Mouse (Mus musculus) left cerebral cortex, postnatal 4 days (tissue): Measurements from ENCODE around the gene Pdzrn3. TPM values are rescaled to one million over a fixed set of nuclear protein-coding genes. Genes with fewer than 3 reads are reported as not detected.
A peak's percentile ranks its signal among the peaks of the same experiment; 100 is the strongest.

Experiments used
- DNase-seq: peaks from one replicate; pipeline ENCODE4 v3.0.0-alpha.2; 2022
- intact Hi-C: fragments of 180-260 bp; cut with DNase I; formaldehyde crosslinking; loops from one replicate; pipeline ENCODE4 v1.15.1; 2025
- total RNA-seq, 2 experiments: library from RNA; stranded (reverse); gene quantifications; 2 replicates each; pipeline ENCODE4 v1.2.3; 2021

Pdzrn3 gene
- total RNA-seq, result 10 to 100 TPM; 42.6 to 47.1 TPM

GRCm38 (mm10) chr6:101377167-101377934 is at the start of gene Pdzrn3:
Gene Pdzrn3, minus strand, starts transcription at chr6:101377897.
- DNase-seq, result peak; percentile 39
- intact Hi-C loops, result loop anchor here (10.0 kb wide), 3 partner anchors 157 to 493 kb away; no protein-coding TSS in a partner anchor

DNA sequence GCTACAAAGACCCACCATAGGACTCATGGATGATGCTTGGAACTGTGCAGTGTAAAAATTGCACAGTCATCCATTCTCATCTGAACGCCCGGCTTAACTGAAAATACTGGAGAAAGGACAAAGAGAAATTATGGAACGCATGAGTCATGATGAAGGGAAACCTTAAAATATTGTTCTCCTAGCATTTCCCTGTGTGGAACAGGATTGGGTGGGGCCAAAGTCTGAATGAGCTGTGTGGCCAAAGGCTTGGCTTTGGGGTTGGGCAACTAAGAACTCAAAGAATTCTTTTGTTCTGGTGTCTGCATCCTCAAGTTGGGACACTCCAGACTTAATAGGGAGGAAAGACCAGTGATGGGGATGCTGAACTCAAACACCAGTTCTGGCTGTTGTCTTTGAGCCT is 49.6 kb upstream of the Pdzrn3 start:
- intact Hi-C loops, result no loop called here
- no peak for DNase-seq

- DNase-seq, result no peak
- intact Hi-C loops, result no loop called here
Observed at GRCm38 (mm10) chr6:101426301-101426700, 48.6 kb upstream of the Pdzrn3 start.

- no peak for DNase-seq
Observed at GRCm38 (mm10) chr6:101422084-101422954, 44.6 kb upstream of the Pdzrn3 start.

DNA sequence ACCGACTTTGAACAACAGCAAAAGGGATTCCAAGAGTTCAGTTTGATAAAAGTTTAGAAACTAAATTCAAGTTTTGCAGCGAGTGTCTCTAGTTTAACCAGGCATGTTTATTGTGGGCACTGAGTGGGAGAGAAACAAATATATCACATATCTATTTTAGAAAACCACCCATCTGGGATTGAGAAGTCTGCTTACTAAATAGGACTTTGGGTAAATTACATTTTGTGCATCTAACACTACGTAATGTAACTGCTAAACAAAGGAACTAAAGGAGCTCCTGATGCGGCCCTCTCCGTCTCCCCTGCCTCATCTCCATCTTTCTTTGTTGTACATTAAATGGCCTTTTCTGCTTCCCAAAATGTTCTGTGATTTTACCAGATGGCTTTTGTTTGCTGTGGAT is 40.5 kb upstream of the Pdzrn3 start:
- intact Hi-C loops, result no loop called here
- no peak for DNase-seq

More at GRCm38 (mm10) chr6:101422084-101422954, 44.6 kb upstream of the Pdzrn3 start:
- intact Hi-C loops, result no loop called here

GRCm38 (mm10) chr6:101411701-101412100 is 34.0 kb upstream of the Pdzrn3 start:
- intact Hi-C loops, result no loop called here
- no peak for DNase-seq

DNA sequence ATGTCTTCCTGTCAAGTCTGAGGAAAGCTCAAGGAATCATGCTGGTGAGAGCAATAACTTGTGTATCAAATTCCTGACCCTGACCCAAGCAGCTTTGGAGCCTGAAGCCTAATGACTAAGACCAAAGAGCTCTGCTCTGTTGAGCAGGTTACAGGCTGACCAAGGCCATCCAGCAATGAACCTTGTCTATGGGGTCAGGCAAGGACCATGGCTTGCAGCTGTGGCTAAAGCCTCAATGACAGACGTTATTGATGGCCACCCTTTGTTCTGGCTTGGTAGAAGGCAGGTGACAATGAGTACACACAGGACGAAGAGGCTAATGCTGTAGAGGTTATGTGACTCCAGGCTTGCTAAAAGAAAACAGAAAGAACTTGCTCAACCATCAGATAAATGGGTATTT is 33.4 kb upstream of the Pdzrn3 start:
- DNase-seq, result no peak
- intact Hi-C loops, result no loop called here

DNA sequence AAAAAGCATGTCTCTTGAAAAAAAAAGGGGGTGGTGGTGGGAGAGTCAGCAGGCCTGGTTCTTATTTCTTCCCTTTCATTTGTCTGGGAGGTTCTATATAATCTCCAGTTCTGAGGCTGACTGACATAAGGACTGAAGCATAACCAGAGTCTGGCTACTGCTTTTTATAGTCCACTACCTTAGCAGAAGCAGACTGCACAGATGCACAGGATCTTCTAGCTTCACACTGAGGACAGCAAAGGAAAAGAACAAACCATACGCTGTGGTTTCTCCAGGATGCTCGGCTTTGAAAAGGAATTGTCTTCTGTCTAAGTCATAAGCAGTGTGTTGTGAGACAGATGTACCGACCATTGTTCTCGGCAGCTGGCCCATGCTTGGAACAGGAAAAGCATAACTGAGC is 19.0 kb upstream of the Pdzrn3 start:
- no peak for DNase-seq
- intact Hi-C loops, result no loop called here

DNA sequence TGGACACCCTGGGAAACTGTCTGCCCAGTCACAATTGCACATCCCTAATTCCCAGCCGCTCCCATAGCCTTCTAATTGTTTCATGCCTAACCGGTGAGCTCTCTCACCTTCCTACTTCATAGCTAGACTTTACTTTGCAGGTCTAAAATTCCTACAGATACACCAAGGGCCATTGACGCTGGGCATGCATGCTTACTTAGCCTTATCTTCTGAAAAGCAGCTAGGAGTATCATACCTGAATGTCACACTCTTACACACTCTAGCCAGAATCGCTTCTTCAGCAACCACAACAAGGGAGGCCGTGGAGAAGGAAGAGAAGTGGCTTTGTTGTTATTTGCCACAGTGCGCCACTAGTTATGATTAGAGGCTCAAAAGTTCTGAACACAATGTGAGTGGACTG is 18.2 kb upstream of the Pdzrn3 start:
- no peak for DNase-seq
- intact Hi-C loops, result no loop called here

DNA sequence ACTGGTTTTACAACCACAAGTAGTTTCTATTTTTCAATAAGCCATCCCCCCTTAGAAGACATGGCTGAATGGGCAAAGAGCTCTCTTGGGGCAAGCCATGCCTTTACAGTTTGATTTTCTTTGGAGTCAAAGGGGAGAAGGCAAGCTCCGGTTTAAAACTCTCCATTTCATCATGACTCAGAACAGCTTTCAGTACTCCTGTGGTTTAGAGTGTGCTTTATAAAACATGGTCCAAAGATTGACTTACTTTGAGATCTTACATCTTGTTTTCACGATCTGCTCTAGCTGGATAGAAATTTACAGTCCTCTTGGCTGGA is 15.1 kb upstream of the Pdzrn3 start:
- DNase-seq, result no peak
- intact Hi-C loops, result no loop called here

DNA sequence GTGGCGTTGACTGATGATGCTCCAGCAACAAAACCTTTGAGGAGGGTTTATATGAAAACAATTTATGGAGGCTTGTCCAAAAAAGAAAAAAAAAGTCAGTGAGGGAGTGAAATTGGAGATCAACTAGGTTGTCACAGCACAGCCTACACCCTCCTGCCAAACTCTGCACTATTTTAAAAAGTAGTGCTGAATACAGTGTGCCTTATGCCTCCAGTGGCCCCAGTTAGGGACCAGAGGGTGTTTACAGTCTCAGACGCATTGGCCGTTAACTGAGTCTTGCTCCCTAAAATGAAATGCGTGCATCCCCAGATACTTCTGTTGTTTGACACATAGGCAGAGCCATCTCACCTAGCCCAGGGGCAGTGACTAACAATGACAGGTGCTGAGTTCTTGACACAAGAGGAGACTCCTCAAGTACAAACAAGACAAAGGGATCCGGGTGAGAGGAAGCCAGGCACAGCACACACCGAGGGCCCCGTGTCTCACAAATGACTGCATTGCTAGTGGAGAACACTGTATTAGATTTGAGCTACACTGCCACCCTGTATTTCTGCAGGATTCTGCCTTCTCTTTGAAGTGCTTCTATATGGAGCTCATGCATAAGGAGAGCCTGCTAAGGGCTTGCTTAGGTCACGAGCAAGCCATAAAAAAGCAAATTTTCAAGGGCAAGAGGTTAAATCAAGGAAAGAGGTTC is 14.6 kb upstream of the Pdzrn3 start:
- intact Hi-C loops, result no loop called here
- DNase-seq, result no peak

DNA sequence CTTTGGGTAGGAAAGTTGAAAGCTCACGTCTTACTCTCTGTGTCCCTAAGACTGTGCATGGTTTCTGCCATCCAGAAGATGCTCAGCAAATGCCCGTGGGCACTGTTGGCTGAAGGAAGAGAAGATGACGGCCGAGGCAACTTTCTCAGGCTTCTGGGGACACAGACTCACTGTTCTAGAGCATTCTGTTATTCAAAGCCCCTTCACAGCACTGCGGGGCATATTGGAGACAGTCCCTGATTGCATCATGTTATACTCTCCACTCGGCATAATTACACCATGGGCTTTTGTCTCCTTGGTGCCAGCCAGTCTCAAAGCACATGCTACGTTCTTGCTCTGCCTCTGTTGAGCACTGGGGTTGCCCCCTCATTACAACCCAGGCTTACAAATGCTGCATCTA is 7.8 kb upstream of the Pdzrn3 start:
- DNase-seq, result peak; percentile 51
- intact Hi-C loops, result no loop called here

DNA sequence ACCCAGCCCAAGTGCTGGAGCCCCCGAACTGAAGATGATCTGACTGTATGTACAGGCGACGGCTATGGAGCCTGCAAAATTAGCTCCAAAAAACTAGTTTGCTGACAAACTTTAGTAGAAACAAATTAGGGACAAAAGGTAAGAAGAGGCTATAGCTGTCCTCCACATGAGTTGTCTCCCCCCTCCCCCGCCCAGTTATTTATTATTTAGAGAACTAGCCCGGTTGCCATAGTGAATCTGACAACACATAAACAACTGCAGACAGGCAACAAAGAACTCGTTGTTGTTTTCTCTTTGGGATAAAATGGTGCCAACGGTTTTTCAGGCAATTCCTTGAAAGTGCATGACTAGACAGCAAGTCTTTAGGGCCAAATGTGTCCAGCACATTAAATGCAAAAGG is 7.3 kb upstream of the Pdzrn3 start:
- intact Hi-C loops, result no loop called here
- peak; percentile 14 for DNase-seq

- no peak for DNase-seq
- intact Hi-C loops, result no loop called here
Observed at GRCm38 (mm10) chr6:101384476-101384875, 6.8 kb upstream of the Pdzrn3 start.

- no peak for DNase-seq
- intact Hi-C loops, result no loop called here
Observed at GRCm38 (mm10) chr6:101382891-101383290, 5.2 kb upstream of the Pdzrn3 start.

DNA sequence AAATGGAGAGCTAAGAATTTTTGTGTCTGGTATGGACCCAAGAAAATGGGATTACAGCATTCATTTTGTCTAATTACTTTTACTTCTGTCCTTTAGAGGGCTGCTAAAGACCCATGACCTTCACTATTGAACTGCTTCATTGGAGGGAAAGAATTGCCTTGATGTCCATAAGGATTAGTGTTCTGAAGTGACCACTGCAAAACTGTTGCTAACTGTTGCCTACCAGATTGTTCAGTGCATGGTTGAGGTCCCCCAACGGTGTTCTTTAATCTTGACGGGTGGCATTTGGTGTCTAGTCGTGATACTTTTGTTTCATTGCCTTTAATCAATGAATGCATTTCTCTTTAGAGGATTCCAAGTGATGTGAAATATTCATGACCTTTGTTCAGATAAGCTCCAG is 1.8 kb upstream of the Pdzrn3 start:
- no peak for DNase-seq
- intact Hi-C loops, result loop anchor here (10.0 kb wide), 3 partner anchors 155 to 495 kb away; no protein-coding TSS in a partner anchor

DNA sequence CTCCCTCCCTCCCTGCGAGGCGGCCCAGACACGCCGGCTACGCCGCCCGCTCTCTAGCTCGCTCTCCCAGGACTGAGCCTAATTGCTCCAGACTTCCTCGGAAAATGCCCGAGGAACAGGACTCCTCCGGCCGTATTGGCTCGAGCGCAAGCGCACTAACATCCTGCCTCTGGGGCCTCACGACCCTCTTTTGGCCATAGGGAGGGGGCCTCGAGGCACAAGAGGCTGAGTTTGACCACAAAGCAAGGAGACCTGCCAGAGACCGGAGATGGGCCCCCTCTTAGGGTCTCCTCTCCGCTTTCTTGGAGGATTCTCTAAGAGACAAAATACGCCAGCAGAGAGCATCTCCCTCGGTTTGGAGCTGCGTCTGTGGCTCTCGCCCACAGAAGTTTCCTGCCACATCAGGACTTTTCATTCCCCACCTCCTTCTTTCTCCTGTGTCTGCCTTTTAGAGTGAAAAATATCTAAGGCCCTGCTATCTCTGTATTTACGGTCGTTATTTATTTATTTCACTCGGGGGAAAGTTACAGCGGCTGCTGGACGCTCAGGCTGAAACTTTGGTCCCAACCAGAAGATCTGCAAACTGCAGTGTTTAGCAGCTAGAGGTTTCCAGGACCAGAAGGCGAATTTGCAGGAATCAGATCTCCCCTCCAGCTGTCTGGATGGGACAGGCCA is 375 bp upstream of the Pdzrn3 start:
- DNase-seq, result peak; percentile 64

DNA sequence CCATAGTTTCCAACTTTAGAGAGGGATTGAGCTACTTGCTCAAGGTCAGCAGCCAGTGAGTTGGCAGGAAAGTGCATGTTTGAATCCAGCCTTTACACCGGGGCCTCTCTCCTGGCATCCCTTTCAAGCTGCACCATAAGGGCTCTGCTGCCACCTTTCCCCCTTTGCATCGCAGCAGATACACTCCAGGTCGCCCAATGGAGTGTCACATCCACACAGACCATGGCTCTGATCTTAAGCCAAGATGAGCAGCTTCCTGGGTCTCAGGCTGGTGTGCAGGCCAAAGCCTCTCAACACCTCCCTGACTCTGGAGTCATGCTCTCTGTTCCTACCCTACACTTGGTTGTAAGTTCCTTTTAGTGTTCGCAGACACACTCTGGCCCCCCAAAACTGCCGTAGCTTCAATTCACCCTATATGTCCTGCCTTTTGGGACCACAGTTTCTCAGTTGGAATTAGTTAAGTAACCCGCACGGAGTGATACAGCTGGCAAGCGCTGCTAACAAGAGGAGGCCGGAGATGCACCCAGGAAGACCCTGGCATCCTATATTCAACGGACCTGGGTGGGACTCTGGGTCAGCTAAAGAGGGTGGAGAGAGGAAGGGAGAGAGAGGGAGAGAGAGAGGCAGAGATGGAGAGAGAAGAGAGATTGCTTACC is 1.1 kb downstream of the Pdzrn3 start:
- no peak for DNase-seq
- intact Hi-C loops, result loop anchor here (10.0 kb wide), 3 partner anchors 158 to 492 kb away; no protein-coding TSS in a partner anchor

More for the DNA sequence above, 375 bp upstream of the Pdzrn3 start:
- intact Hi-C loops, result loop anchor here (10.0 kb wide), 3 partner anchors 157 to 493 kb away; no protein-coding TSS in a partner anchor

GRCm38 (mm10) chr6:101376049-101376448 is 1.6 kb downstream of the Pdzrn3 start:
- intact Hi-C loops, result loop anchor here (10.0 kb wide), 3 partner anchors 159 to 491 kb away; no protein-coding TSS in a partner anchor
- DNase-seq, result no peak

GRCm38 (mm10) chr6:101374721-101375120 is 3.0 kb downstream of the Pdzrn3 start:
- intact Hi-C loops, result loop anchor here (10.0 kb wide), 3 partner anchors 160 to 490 kb away; no protein-coding TSS in a partner anchor
- no peak for DNase-seq
